Mouse (Mus musculus): Measurements from ENCODE around the gene Pmvk. TPM values are rescaled to one million over a fixed set of nuclear protein-coding genes. Genes with fewer than 3 reads are reported as not detected.

Gene Pmvk
- polyA plus RNA-seq (2015; fragmentation: Nextera tagmentation; extraction: Ambion mirVana), result 59.9 and 60.4 TPM in 2 replicates

DNA sequence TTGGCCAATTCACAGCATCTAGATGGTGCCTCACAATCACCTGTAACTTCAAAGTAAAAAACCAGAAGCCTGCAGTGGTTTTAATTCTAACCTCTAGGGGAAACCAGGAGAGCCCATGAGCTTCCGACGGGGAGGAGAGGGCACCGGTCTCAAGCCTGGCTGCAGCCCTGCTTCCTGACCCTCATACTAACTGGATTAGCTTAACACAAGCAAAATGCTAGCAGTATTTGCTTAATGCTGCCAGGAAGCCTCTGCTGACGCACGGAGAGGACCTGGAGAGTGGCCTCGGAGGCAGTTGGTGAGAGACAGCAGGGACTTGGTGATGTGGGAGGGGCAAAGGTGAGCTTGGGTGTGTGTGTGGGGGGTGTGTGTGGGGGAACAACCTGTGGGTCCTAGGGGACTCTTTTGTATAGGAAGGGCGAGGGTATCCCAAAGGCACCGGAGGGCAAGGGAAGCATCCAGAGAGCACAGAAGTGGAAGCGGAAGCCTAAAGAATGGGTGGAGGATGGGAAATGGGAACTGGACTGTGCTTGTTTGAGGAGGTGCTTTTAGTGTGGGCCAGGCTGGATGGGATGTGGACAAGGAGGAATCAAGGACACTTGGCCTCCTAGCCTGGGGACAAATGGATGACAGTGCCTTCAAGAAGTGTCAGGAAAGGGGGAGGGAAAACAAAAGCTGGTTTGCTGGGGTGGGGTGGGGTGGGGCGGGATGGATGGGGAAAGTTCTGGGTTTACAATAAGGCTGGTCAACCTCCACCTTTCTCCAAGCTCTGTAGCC lies at the start of gene Pmvk:
TSS of gene Pmvk (plus strand) at position 141 of the 777 bp plus-strand sequence.
- Histone ChIP-seq H3K27me3 (no peaks in the 10 kb centered on the region), H3K4me1 (peaks cover 16% of the 10 kb centered on the region), H3K4me2 (replicated peaks) (no peak within 1 kb of the TSS), H3K9ac (no peak within 1 kb of the TSS), H3K36me3 (no peaks in the 10 kb centered on the region), H3K4me3 (no peak within 1 kb of the TSS), H3K9me3 (no peaks in the 10 kb centered on the region), H3K27ac (no peak within 1 kb of the TSS)
- 63% methylated on average over 10 of the region's 10 CpGs for WGBS
- ATAC-seq (ENCODE audit: low FRiP score, low read depth), result no peak

DNA sequence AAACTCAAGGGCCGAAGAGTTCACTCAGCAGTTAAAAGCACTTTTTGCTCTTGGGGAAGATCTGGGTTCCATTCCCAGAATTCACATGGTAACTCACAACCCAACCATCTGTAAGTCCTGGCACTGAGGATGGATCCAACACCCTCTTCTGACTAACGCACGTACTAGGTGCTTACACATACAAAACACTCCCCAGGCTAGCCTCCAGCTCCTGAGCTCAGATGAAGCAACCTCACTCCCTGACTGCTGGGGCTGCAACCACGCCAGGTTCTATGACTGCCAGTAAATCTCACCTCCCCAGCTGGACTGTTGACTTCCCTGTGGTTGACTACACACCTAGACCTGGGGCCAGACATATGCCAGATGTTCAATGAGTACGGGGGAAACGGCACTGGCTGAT lies 47.5 kb upstream of the Pmvk start:
- H3K4me1 ChIP-seq, result peaks cover 8% of the 10 kb centered on the region
- H3K27ac ChIP-seq, result no peak overlapping the region
- no peaks in the 10 kb centered on the region for H3K27me3 ChIP-seq
- no peak overlapping the region for H3K4me2 ChIP-seq (replicated peaks)
- H3K9me3 ChIP-seq, result no peaks in the 10 kb centered on the region
- H3K36me3 ChIP-seq, result peaks cover 59% of the 10 kb centered on the region
- no peak overlapping the region for H3K9ac ChIP-seq
- ATAC-seq (ENCODE audit: low FRiP score, low read depth), result no peak
- 85% methylated on average over 6 of the region's 6 CpGs for WGBS
- H3K4me3 ChIP-seq, result no peak overlapping the region

DNA sequence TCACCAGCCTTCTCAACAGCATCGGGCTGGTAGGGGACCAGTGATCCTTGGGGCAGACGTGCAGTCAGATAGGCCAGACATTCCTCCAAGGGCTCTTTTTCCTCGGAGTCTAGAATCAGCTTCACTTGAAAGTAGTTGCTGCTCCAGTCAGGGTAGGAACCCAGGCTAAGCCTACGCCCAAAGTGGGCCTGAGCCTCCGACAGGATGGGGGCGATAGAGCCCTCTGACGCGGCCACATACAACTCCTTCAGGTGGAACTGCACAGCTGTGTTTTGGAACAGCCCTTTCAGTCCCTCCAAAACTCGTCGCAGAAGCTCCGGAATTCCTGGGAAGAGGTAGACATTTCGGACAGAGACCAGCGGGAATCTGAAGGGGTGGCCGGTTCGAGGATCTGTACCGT lies 45.9 kb upstream of the Pmvk start:
- Histone ChIP-seq H3K9ac (no peak overlapping the region), H3K36me3 (peaks cover 49% of the 10 kb centered on the region), H3K9me3 (no peaks in the 10 kb centered on the region), H3K27ac (no peak overlapping the region), H3K4me1 (peaks cover 8% of the 10 kb centered on the region), H3K4me3 (no peak overlapping the region), H3K27me3 (no peaks in the 10 kb centered on the region), H3K4me2 (replicated peaks) (no peak overlapping the region)
- 60% methylated on average over 16 of the region's 16 CpGs for WGBS
- ATAC-seq (ENCODE audit: low FRiP score, low read depth), result no peak

DNA sequence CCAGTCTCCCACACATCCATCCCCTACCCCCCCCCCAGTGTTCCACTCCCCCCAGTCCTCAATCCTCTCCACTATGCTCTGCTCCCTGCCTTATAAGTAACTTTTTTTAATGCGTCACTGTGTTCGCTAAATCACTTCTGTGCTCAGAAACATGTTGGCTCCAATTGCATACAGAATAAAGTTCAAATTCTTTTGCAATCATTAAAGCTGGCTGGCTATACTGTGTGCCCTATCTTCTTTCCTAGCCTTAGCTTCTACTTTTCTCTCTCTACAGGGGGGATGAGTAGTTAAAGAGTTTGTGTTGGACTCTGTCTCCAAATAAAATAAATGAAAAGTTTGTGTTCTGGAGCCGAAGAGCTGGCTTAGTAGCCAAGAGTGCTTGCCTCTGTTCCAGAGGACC lies 44.6 kb upstream of the Pmvk start:
- Histone ChIP-seq H3K36me3 (peaks cover 52% of the 10 kb centered on the region), H3K9ac (no peak overlapping the region), H3K9me3 (no peaks in the 10 kb centered on the region), H3K27ac (no peak overlapping the region), H3K4me1 (peaks cover 8% of the 10 kb centered on the region), H3K27me3 (no peaks in the 10 kb centered on the region), H3K4me3 (no peak overlapping the region), H3K4me2 (replicated peaks) (no peak overlapping the region)
- ATAC-seq (ENCODE audit: low FRiP score, low read depth), result no peak
- WGBS, result 92% methylated on average over 3 of the region's 3 CpGs

DNA sequence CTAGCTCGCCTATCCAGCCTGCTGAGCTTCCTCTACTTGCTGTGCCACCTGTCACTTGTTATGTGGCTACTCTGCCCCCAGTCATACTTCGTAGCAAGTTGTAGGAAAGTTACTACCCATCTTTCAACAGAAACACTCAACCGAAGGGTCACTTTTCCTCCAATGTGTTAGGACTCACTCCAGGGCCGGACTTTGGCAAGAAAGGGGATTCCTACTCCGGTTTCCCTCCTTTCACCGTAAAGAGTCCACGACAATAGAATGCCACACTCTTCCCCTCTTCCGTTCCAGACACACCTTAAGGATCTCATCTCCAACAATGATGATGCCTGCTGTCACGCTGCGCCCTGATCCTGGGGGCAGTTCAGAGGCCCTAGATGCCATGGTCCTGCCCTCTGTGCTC lies 43.5 kb upstream of the Pmvk start:
- peak overlapping the region; percentile 59 for H3K9ac ChIP-seq

DNA sequence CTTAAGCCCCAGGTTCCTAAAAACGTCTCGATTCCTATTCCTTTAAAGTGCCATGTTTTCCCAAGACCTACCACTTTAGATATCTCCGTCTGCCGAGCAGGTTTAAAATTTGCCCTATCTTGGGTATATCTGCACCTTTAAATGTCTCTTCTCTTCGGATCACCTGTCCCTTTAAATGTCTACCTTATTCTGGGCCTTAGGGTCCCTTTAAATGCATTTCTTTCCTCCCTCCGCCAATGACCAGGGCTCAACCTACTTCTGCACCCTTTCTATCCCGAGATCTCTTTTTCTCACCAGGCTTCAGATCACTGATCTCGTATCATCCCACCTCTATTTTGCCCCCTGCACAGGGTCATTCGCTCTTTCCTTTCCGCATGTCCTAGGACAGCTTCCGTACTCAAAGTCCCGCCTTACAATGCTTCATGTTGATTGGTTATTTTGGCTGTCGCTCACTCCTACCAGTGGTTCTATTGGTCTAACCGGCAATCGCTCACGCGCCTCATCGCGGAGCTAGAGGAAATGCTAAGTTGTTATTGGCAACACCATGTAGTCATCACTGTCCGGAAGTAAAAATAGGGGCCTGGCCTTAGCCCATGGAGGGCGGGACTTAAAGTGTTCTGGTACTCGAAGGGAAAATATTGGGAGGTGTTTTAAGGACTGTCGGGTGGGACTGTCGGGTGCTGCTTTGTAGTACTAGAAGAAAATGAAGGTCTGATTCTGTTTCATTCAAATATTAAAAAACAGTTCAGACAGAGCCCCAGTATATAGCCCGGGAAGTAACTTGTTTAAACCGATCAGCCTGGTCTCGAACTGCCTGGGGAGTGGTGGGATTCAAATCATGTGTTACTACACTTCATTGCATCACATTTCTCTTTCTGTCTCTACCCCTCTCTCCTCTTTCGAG lies 42.6 kb upstream of the Pmvk start, which contains the start of gene Flad1:
TSS of gene Flad1 (minus strand) at position 381 of the 904 bp plus-strand sequence.
- peaks cover 58% of the 10 kb centered on the region for H3K36me3 ChIP-seq
- peak within 1 kb of the TSS; percentile 67; the same call in 1 of the 2 replicates for H3K27ac ChIP-seq

More for the DNA sequence above, 43.5 kb upstream of the Pmvk start:
- no peak overlapping the region for H3K27ac ChIP-seq
- peaks cover 56% of the 10 kb centered on the region for H3K36me3 ChIP-seq
- H3K27me3 ChIP-seq, result no peaks in the 10 kb centered on the region
- H3K4me3 ChIP-seq, result peak overlapping the region; percentile 50
- peak overlapping the region; percentile 71 for H3K4me2 ChIP-seq (replicated peaks)
- peaks cover 8% of the 10 kb centered on the region for H3K4me1 ChIP-seq
- no peak for ATAC-seq (ENCODE audit: low FRiP score, low read depth)
- H3K9me3 ChIP-seq, result no peaks in the 10 kb centered on the region
- 82% methylated on average over 10 of the region's 10 CpGs for WGBS

DNA sequence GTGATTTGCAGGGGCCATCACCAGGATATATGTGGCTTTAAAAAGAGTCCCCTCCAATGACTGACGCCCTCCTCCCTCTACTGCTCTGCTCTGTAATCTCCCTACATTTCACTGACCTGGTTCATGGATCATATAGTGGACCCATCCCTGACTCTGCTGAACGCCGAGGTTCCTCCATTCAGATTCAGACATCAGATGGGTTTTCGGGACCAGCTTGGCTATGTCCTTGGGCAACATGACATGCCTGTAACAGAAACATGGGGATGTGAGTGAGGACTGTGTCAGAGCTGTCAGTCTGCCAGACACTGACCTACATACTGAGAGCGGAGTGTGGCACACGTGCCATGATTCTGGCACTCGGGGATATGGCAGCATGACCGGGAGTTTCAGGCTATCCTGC lies 38.2 kb upstream of the Pmvk start:
- Histone ChIP-seq H3K27ac (no peak overlapping the region), H3K4me3 (peak overlapping the region; percentile 68; the same call in 1 of the 2 replicates), H3K4me1 (peaks cover 26% of the 10 kb centered on the region), H3K4me2 (replicated peaks) (peak overlapping the region; percentile 79), H3K27me3 (no peaks in the 10 kb centered on the region), H3K9ac (no peak overlapping the region), H3K9me3 (no peaks in the 10 kb centered on the region), H3K36me3 (peaks cover 34% of the 10 kb centered on the region)
- ATAC-seq (ENCODE audit: low FRiP score, low read depth), result no peak
- WGBS, result 96% methylated on average over 8 of the region's 8 CpGs

More for the DNA sequence above, 42.6 kb upstream of the Pmvk start, which contains the start of gene Flad1:
- peak; percentile 99 for ATAC-seq (ENCODE audit: low FRiP score, low read depth)
- no peaks in the 10 kb centered on the region for H3K27me3 ChIP-seq
- H3K9ac ChIP-seq, result peak within 1 kb of the TSS; percentile 59
- 6% methylated on average over 28 of the region's 28 CpGs for WGBS
- H3K4me1 ChIP-seq, result peaks cover 13% of the 10 kb centered on the region
- no peaks in the 10 kb centered on the region for H3K9me3 ChIP-seq
- H3K4me2 ChIP-seq (replicated peaks), result peak within 1 kb of the TSS; percentile 71
- H3K4me3 ChIP-seq, result peak within 1 kb of the TSS; percentile 50

DNA sequence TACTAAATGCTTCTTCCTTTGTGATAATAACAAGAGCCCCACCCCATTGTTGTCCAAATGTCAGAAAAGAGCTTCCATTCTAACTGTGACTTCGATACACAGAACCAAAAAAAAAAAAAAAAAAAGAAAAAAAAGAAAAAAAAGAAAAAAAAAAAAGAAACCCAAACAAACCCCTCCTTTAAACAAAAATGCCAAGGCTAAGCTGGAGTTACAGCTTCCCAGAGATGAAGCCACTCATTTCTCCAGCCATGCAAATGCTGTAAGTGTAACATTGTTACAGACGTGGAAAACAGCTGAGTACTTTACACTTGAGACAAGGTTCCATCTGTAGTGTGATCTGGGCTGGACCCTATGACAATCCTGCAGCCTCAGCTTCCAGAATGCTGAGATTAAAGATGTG lies 37.2 kb upstream of the Pmvk start:
- H3K27me3 ChIP-seq, result no peaks in the 10 kb centered on the region
- peak overlapping the region; percentile 91 for H3K27ac ChIP-seq
- WGBS, result 26% methylated on average over 2 of the region's 2 CpGs
- H3K36me3 ChIP-seq, result peaks cover 34% of the 10 kb centered on the region
- peak overlapping the region; percentile 68 for H3K4me3 ChIP-seq
- peak overlapping the region; percentile 79 for H3K9ac ChIP-seq
- no peak for ATAC-seq (ENCODE audit: low FRiP score, low read depth)
- no peaks in the 10 kb centered on the region for H3K9me3 ChIP-seq
- H3K4me1 ChIP-seq, result peaks cover 34% of the 10 kb centered on the region
- peak overlapping the region; percentile 79 for H3K4me2 ChIP-seq (replicated peaks)

DNA sequence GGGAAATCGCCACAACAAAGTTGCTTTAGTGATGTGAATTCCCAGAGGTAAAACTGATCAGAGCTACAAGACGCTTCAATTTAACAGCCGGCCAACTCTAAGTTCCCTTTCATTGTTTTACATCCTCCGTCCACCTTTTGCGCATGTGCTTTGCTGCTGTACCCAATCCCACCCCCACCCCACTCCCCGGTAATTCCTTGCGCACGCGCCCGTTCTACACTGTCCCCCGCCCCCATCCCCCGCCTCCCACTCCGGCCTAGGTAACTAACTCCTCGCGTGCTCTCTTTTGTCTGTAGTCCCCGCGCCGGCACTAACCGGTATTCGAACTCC lies 36.5 kb upstream of the Pmvk start:
- Histone ChIP-seq H3K9ac (peak overlapping the region; percentile 79), H3K27ac (peak overlapping the region; percentile 91), H3K4me3 (peak overlapping the region; percentile 68), H3K27me3 (no peaks in the 10 kb centered on the region), H3K4me2 (replicated peaks) (peak overlapping the region; percentile 79), H3K36me3 (peaks cover 34% of the 10 kb centered on the region), H3K9me3 (no peaks in the 10 kb centered on the region), H3K4me1 (peaks cover 40% of the 10 kb centered on the region)
- WGBS, result under 1% methylated on average over 20 of the region's 20 CpGs
- peak; percentile 46 for ATAC-seq (ENCODE audit: low FRiP score, low read depth)

DNA sequence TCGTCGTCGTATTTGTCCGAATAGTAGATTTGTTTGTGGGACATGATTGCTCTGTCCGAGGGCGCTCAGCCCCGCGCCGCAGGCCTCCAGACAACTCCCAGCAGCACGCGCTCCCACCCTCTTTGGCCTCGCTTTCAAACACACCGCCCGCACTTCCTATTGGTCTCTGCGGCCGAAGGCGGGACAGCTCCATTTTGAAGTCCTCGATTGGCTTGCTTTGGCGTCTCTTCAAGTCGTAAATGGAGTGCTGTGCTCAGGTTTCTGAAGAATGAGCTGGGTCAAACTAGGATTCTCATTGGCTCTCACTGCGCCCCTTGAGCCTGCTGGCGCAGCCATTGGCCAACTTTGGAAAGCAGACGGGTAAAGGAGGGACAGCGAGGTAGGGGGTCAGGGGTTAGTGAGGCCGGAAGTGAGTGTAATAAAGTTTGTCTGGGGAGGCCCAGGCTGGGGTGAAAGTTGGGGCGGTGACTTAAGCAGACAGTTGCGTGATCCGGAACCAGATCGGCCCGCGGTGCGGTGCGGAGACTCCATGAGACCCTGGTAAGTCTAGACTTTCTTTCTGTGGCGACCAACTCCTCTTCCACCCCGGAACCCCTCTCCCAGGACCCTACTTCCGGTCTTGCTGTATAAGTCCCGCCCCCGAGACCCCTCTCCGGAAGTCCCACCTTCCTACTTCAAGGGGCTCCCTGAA lies 36.0 kb upstream of the Pmvk start, which contains the start of the genes Cks1b and Shc1:
TSS of gene Cks1b (minus strand) at position 214 of the 691 bp plus-strand sequence.
TSS of gene Shc1 (plus strand) at position 274 of the 691 bp plus-strand sequence.
- ATAC-seq (ENCODE audit: low FRiP score, low read depth), result peak; percentile 94
- H3K27ac ChIP-seq, result peak within 1 kb of the TSS; percentile 98
- peak within 1 kb of the TSS; percentile 79 for H3K9ac ChIP-seq
- peak within 1 kb of the TSS; percentile 68 for H3K4me3 ChIP-seq
- H3K9me3 ChIP-seq, result no peaks in the 10 kb centered on the region
- 0% methylated on average over 39 of the region's 39 CpGs for WGBS
- H3K36me3 ChIP-seq, result peaks cover 34% of the 10 kb centered on the region
- H3K27me3 ChIP-seq, result no peaks in the 10 kb centered on the region
- H3K4me2 ChIP-seq (replicated peaks), result peak within 1 kb of the TSS; percentile 88
- H3K4me1 ChIP-seq, result peaks cover 46% of the 10 kb centered on the region

DNA sequence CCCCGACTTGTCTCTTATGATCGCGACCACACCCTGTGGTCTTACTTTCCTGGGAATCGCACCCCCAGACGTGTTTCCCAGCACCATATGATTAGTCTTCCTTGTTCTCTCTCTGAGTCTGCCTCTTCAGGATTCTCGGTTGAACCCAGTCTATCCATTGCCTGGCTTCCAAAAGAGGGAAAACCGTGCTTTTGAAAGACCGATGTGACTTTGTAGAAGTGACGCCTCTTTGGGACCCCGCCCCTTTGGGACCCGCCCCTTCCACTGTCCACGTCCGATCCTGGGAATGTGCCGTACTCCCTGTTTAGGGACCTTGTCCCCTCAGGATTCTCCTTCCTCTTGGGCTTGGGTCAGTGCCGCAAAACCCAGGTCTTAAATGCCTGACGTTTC lies 35.5 kb upstream of the Pmvk start:
- under 1% methylated on average over 16 of the region's 16 CpGs for WGBS

More for the DNA sequence above, 35.5 kb upstream of the Pmvk start:
- Histone ChIP-seq H3K36me3 (peaks cover 36% of the 10 kb centered on the region), H3K27ac (peak overlapping the region; percentile 98), H3K4me3 (peak overlapping the region; percentile 68), H3K9me3 (no peaks in the 10 kb centered on the region), H3K27me3 (no peaks in the 10 kb centered on the region), H3K9ac (peak overlapping the region; percentile 77), H3K4me1 (peaks cover 51% of the 10 kb centered on the region), H3K4me2 (replicated peaks) (peak overlapping the region; percentile 88)
- peak; percentile 2; the same call in 1 of the 2 replicates for ATAC-seq (ENCODE audit: low FRiP score, low read depth)
